Mouse (Mus musculus) small intestine, adult 2 months (tissue): ENCODE measurements around the gene Syt9. TPM values are rescaled to one million over a fixed set of nuclear protein-coding genes. Genes with fewer than 3 reads are reported as not detected.

Experiments
- H3K27ac ChIP-seq: fragments of 200-500 bp; 2 replicates; pipeline ENCODE4 v1.5.1; 2012; ENCODE audit warnings: low read depth, low read length, control low read depth, inconsistent platforms; ENCODE audit not compliant: insufficient read depth
- H3K27me3 ChIP-seq: fragments of 200-500 bp; 2 replicates; pipeline ENCODE4 v1.6.1; 2012; ENCODE audit warnings: mild to moderate bottlenecking, moderate library complexity, low read length, inconsistent platforms; ENCODE audit not compliant: control insufficient read depth, insufficient read depth
- H3K36me3 ChIP-seq: fragments of 200-500 bp; 2 replicates; pipeline ENCODE4 v1.6.1; 2012; ENCODE audit warnings: mild to moderate bottlenecking, low read length, control low read depth, inconsistent platforms; ENCODE audit not compliant: control insufficient read depth, insufficient read depth
- H3K4me1 ChIP-seq: fragments of 200-500 bp; 2 replicates; pipeline ENCODE4 v1.6.1; 2012; ENCODE audit warnings: low read length, inconsistent platforms, mixed read lengths; ENCODE audit not compliant: control insufficient read depth, insufficient read depth, insufficient read length
- H3K4me3 ChIP-seq: fragments of 200-500 bp; 2 replicates; pipeline ENCODE4 v1.5.1; 2012; ENCODE audit warnings: low read depth, mild to moderate bottlenecking, control low read depth, inconsistent platforms, low read length, moderate library complexity
- CTCF ChIP-seq: fragments of 200-500 bp; IDR thresholded peaks from 2 replicates; pipeline ENCODE4 v1.5.1; 2012; ENCODE audit warnings: low read depth, mild to moderate bottlenecking, control low read depth, inconsistent platforms, low read length, moderate library complexity, mixed read lengths; ENCODE audit not compliant: insufficient replicate concordance, insufficient read length; ENCODE audit errors: extremely low read depth
- POLR2A ChIP-seq: fragments of 200-500 bp; IDR thresholded peaks from 2 replicates; pipeline ENCODE4 v1.6.1; 2012; ENCODE audit warnings: low read depth, mild to moderate bottlenecking, control low read depth, inconsistent platforms, low read length, moderate library complexity
- WGBS: fragments of 180-500 bp; shearing (Covaris S2); methylation state at CpG from one replicate; pipeline ENCODE4 v1.1.7; 2018; 5-methylcytosine and 5-hydroxymethylcytosine counted together
- polyA plus RNA-seq: library from polyadenylated mRNA; depleted of rRNA; stranded (reverse); fragments of >200 nt; gene quantifications from 2 replicates; pipeline ENCODE4 v1.2.3, GENCODE M21; 2012

Syt9 gene
- polyA plus RNA-seq, 1 experiment, result 0.28 TPM

DNA sequence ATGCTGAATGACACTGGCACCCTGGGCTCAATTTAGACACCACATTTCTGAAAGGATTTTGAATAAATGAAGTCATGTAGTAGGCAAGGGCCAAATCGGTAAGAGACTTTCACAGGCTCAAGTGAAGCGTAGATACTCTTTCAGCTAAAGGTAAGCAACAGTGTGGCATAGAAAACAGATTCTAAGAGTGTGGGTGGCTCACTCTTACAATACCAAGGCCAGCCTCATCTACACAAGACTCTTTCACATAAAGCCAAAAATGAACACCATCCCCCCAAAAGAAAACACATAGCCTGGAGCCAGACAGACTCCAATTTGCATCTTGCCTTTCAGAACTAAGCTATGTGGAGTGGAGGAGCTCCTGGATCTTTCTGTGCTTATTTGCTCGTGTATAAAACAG lies 7.9 kb upstream of the Syt9 start:
- Histone ChIP-seq H3K4me1 (no peaks in the 10 kb centered on the region), H3K36me3 (no peaks in the 10 kb centered on the region), H3K27ac (no peak overlapping the region), H3K4me3 (no peak overlapping the region), H3K27me3 (no peaks in the 10 kb centered on the region)
- TF ChIP-seq POLR2A (no peak), CTCF (no peak)
- 81% methylated on average over 3 of the region's 3 CpGs for WGBS

GRCm38 (mm10) chr7:107371126-107371920 lies 795 bp downstream of the Syt9 start:
- no peaks in the 10 kb centered on the region for H3K36me3 ChIP-seq
- no peak for TF ChIP-seq POLR2A
- no peak for TF ChIP-seq CTCF
- H3K4me3 ChIP-seq, result peak overlapping the region; percentile 70
- 4% methylated on average over 45 of the region's 45 CpGs for WGBS
- peaks cover 17% of the 10 kb centered on the region for H3K27me3 ChIP-seq
- H3K4me1 ChIP-seq, result peaks cover 6% of the 10 kb centered on the region
- H3K27ac ChIP-seq, result no peak overlapping the region

DNA sequence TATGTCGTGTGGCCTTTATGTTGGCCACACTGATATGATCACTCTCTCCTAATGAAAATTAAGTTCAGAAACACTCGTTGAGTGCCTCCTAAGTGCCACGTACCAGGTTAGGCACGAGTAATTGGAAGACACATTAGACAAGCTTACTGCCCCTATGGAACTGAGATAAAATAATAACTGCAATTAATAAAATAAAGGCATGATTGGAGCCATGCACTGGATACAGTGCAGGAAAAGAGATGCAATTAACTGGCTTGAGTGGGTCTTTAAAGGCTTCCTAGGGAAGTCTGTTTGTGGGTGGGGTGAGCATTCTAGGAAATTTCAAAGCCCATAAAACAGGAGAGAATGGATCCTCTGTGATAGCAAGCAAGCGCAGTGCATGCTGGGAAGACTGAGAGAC lies 10.0 kb downstream of the Syt9 start:
- no peak for TF ChIP-seq CTCF
- no peak for TF ChIP-seq POLR2A

DNA sequence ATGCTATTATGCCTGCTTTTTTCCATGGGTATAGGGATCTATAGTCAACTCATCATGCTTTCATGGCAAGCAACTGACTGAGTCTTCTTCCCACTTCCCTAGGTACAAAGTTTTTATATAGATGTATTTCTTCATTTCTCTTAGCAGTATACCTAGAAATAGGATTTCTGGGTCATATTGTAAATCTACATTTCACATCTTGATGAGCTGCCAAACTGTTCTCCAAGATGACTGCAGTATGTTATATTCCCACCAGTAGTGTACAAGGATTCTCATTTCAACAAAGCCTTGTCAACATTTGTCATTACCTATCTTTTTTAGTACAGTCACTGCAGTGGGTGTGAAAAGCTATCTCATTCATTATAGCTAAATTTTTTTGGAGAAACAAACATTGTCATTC lies 19.1 kb downstream of the Syt9 start:
- Histone ChIP-seq H3K27me3 (no peaks in the 10 kb centered on the region), H3K4me3 (no peak overlapping the region), H3K4me1 (no peaks in the 10 kb centered on the region), H3K36me3 (no peaks in the 10 kb centered on the region), H3K27ac (no peak overlapping the region)
- TF ChIP-seq CTCF, result no peak
- TF ChIP-seq POLR2A, result no peak

More for the DNA sequence above, 10.0 kb downstream of the Syt9 start:
- Histone ChIP-seq H3K36me3 (no peaks in the 10 kb centered on the region), H3K4me1 (no peaks in the 10 kb centered on the region), H3K27ac (no peak overlapping the region), H3K27me3 (no peaks in the 10 kb centered on the region), H3K4me3 (no peak overlapping the region)
- 85% methylated on average over 5 of the region's 5 CpGs for WGBS

DNA sequence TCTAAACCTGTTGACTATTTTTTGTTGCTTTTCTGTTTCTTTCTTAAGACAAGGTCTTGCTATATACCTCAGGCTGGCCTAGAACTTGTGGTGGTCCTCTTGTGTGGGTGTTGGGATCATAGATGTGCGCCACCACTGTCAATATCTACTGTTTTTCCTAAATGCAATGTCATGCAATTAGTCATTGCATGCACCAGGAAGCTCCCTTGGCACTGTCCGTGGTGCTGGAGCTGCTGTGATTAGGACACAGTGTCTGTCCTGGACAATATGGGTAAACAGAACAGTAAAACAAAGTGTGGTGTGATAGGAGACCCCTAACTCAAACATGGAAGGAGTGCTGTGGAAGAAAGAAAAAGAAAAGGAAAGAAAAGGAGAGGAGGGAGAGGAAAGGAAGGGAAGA lies 22.2 kb downstream of the Syt9 start:
- TF ChIP-seq POLR2A (no peak), CTCF (no peak)
- H3K27me3 ChIP-seq, result no peaks in the 10 kb centered on the region
- H3K4me1 ChIP-seq, result no peaks in the 10 kb centered on the region
- H3K4me3 ChIP-seq, result no peak overlapping the region
- 54% methylated on average over 2 of the region's 2 CpGs for WGBS
- H3K36me3 ChIP-seq, result no peaks in the 10 kb centered on the region
- H3K27ac ChIP-seq, result no peak overlapping the region

DNA sequence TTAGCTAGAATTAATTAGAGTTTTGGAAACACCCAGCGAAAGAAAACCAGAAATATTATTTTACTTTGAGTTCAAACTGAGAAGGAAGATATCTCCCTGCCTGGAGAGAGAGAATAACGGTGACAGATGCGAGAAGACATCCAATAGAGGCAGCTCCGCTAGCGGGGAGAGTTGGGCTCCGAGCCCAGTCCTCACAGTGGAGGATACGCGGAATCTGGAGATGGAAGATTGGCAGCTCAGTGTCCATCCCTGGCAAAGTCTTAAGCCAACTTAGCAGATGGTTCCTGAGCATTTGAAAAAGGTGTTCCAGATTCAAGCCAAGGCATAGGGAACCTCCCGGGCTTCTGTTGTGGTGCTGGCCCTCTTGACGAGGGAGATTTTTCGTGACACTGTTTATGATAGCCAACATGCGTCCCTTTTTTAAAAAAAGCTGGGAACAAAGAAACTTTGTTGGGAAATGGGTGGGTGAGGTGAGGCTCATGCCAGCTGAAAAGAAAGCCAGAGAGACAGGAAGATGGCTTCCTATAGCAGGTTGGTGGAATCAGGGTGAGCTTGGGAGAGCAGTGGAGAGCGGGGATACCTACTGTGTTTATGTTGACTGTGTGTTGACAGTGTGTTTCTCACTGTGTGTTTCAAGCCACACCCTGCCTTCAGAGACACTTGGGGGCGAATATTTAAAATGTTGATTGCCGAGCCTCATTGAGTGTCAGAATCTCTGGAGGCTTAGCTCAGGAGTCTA lies 29.7 kb downstream of the Syt9 start:
- no peaks in the 10 kb centered on the region for H3K27me3 ChIP-seq
- H3K4me1 ChIP-seq, result no peaks in the 10 kb centered on the region
- WGBS, result 82% methylated on average over 15 of the region's 15 CpGs
- H3K27ac ChIP-seq, result no peak overlapping the region
- no peaks in the 10 kb centered on the region for H3K36me3 ChIP-seq
- no peak overlapping the region for H3K4me3 ChIP-seq
- no peak for TF ChIP-seq POLR2A
- no peak for TF ChIP-seq CTCF

- TF ChIP-seq POLR2A, result no peak
- TF ChIP-seq CTCF, result no peak
- Histone ChIP-seq H3K27me3 (no peaks in the 10 kb centered on the region), H3K4me1 (no peaks in the 10 kb centered on the region), H3K4me3 (no peak overlapping the region), H3K27ac (no peak overlapping the region), H3K36me3 (no peaks in the 10 kb centered on the region)
- WGBS, result 70% methylated on average over 3 of the region's 3 CpGs
Measured at GRCm38 (mm10) chr7:107403261-107403660, 32.7 kb downstream of the Syt9 start.
